Mouse (Mus musculus) forebrain, postnatal 0 days (tissue): ENCODE measurements around the gene Ankrd11. TPM values are rescaled to one million over a fixed set of nuclear protein-coding genes. Genes with fewer than 3 reads are reported as not detected.
A peak's percentile ranks its signal among the peaks of the same experiment; 100 is the strongest.

Experiments used
- ATAC-seq: fragments of 200-750 bp; cut with Nextera tagmentation; 2 replicates; pipeline ENCODE4 v1.8.0; 2017; ENCODE audit warnings: mild to moderate bottlenecking, moderate library complexity
- DNase-seq: peaks from one replicate; pipeline ENCODE4 v3.0.0-alpha.2; 2015
- H3K27ac ChIP-seq: fragments of 300-500 bp; sonication (generic); 2 replicates; pipeline ENCODE4 v1.5.1; 2014; ENCODE audit warnings: low read depth, mild to moderate bottlenecking, antibody characterized with exemption, low read length, moderate library complexity, mixed read lengths
- H3K27me3 ChIP-seq: fragments of 300-500 bp; sonication (generic); 2 replicates; pipeline ENCODE4 v1.6.1; 2014; ENCODE audit warnings: mild to moderate bottlenecking, low read length, mixed read lengths; ENCODE audit not compliant: insufficient read depth
- H3K36me3 ChIP-seq: fragments of 300-500 bp; sonication (generic); 2 replicates; pipeline ENCODE4 v1.6.1; 2014; ENCODE audit warnings: mild to moderate bottlenecking, moderate library complexity; ENCODE audit not compliant: insufficient read depth
- H3K4me1 ChIP-seq: fragments of 300-500 bp; sonication (generic); 2 replicates; pipeline ENCODE4 v1.6.1; 2014; ENCODE audit warnings: antibody characterized with exemption; ENCODE audit not compliant: insufficient read depth
- H3K4me2 ChIP-seq: fragments of 300-500 bp; sonication (generic); 2 replicates; pipeline ENCODE4 v1.6.1; 2014; ENCODE audit warnings: low read depth, mild to moderate bottlenecking, moderate library complexity
- H3K4me3 ChIP-seq: fragments of 300-500 bp; sonication (generic); 2 replicates; pipeline ENCODE4 v1.5.1; 2014; ENCODE audit warnings: low read depth, low read length, mixed read lengths
- H3K9ac ChIP-seq: fragments of 300-500 bp; sonication (generic); 2 replicates; pipeline ENCODE4 v1.6.1; 2014; ENCODE audit warnings: mild to moderate bottlenecking
- H3K9me3 ChIP-seq: fragments of 300-500 bp; sonication (generic); 2 replicates; pipeline ENCODE4 v1.6.1; 2016; ENCODE audit warnings: low read length
- CTCF ChIP-seq: sonication (generic); IDR thresholded peaks from 2 replicates; pipeline ENCODE4 v1.5.1; 2016; ENCODE audit warnings: antibody characterized with exemption, control low read depth, low read depth
- WGBS: fragments of 180-500 bp; shearing (Covaris S2); extraction: QIAGEN DNeasy Blood & Tissue Kit; methylation state at CpG from one replicate; pipeline ENCODE4 v1.1.7; 2014; 5-methylcytosine and 5-hydroxymethylcytosine counted together
- polyA plus RNA-seq: library from polyadenylated mRNA; unstranded; fragments of >200 nt; fragmentation: Nextera tagmentation; extraction: Ambion mirVana; gene quantifications from 2 replicates; pipeline ENCODE4 v1.2.1, GENCODE M21; 2015
- total RNA-seq: library from RNA; depleted of rRNA; stranded (reverse); fragments of >200 nt; gene quantifications from 2 replicates; pipeline ENCODE4 v1.2.3, GENCODE M21; 2014; rRNA removed

Ankrd11 gene
- total RNA-seq: 88.7 and 103 TPM in 2 replicates
- polyA plus RNA-seq: 69.4 and 73.5 TPM in 2 replicates

GRCm38 (mm10) chr8:123042158-123042973, at the start of gene Ankrd11:
Gene Ankrd11, minus strand, starts transcription at chr8:123042277.
- DNase-seq (peak; percentile 100), ATAC-seq (peak; percentile 97)
- peak within 1 kb of the TSS; percentile 97 for H3K27ac ChIP-seq
- H3K36me3 ChIP-seq: no peaks in the 10 kb centered on the region; the same call in 1 of the 2 replicates
- peak within 1 kb of the TSS; percentile 99 for H3K4me3 ChIP-seq
- H3K27me3 ChIP-seq: no peaks in the 10 kb centered on the region
- peak; percentile 54 for TF ChIP-seq CTCF
- whole genome bisulfite sequencing: under 1% methylated on average over 79 of the region's 91 CpGs
- peak within 1 kb of the TSS; percentile 96 for H3K9ac ChIP-seq
- H3K4me2 ChIP-seq: peak within 1 kb of the TSS; percentile 71
- peaks cover 22% of the 10 kb centered on the region for H3K4me1 ChIP-seq
- no peaks in the 10 kb centered on the region for H3K9me3 ChIP-seq

- Histone ChIP-seq H3K4me3 (no peak overlapping the region), H3K27me3 (no peaks in the 10 kb centered on the region), H3K4me2 (no peak overlapping the region), H3K4me1 (no peaks in the 10 kb centered on the region), H3K9ac (no peak overlapping the region), H3K36me3 (peaks cover 96% of the 10 kb centered on the region), H3K27ac (no peak overlapping the region), H3K9me3 (no peaks in the 10 kb centered on the region)
- TF ChIP-seq CTCF: no peak
- WGBS: 93% methylated on average over 9 of the region's 9 CpGs
- no peak for ATAC-seq
- DNase-seq: no peak
These were observed 45.2 kb upstream of the Ankrd11 start for GRCm38 (mm10) chr8:123087289-123087688.

GRCm38 (mm10) chr8:123083610-123084009, 41.5 kb upstream of the Ankrd11 start:
- Histone ChIP-seq H3K4me1 (no peaks in the 10 kb centered on the region), H3K27me3 (no peaks in the 10 kb centered on the region), H3K9ac (no peak overlapping the region), H3K9me3 (no peaks in the 10 kb centered on the region), H3K4me3 (no peak overlapping the region), H3K27ac (no peak overlapping the region), H3K4me2 (no peak overlapping the region), H3K36me3 (peaks cover 94% of the 10 kb centered on the region)
- ATAC-seq: peak; percentile 76
- DNase-seq: no peak
- 80% methylated on average over 12 of the region's 12 CpGs for WGBS
- TF ChIP-seq CTCF: no peak

- DNase-seq: no peak
- TF ChIP-seq CTCF: no peak
These were observed 40.9 kb upstream of the Ankrd11 start for GRCm38 (mm10) chr8:123082993-123083392.

GRCm38 (mm10) chr8:123077213-123077612, 35.1 kb upstream of the Ankrd11 start:
- DNase-seq (no peak), ATAC-seq (no peak)
- 94% methylated on average over 6 of the region's 6 CpGs for WGBS
- H3K9me3 ChIP-seq: no peaks in the 10 kb centered on the region
- H3K9ac ChIP-seq: no peak overlapping the region
- no peaks in the 10 kb centered on the region for H3K4me1 ChIP-seq
- H3K27ac ChIP-seq: no peak overlapping the region
- no peaks in the 10 kb centered on the region for H3K27me3 ChIP-seq
- no peak overlapping the region for H3K4me3 ChIP-seq
- H3K4me2 ChIP-seq: no peak overlapping the region
- H3K36me3 ChIP-seq: peaks cover 77% of the 10 kb centered on the region
- no peak for TF ChIP-seq CTCF

More at GRCm38 (mm10) chr8:123082993-123083392, 40.9 kb upstream of the Ankrd11 start:
- Histone ChIP-seq H3K27ac (no peak overlapping the region), H3K36me3 (peaks cover 92% of the 10 kb centered on the region), H3K4me1 (no peaks in the 10 kb centered on the region), H3K27me3 (no peaks in the 10 kb centered on the region), H3K4me3 (no peak overlapping the region), H3K9ac (no peak overlapping the region), H3K9me3 (no peaks in the 10 kb centered on the region), H3K4me2 (no peak overlapping the region)
- no peak for ATAC-seq
- 84% methylated on average over 6 of the region's 6 CpGs for WGBS

- WGBS: 64% methylated on average over 4 of the region's 4 CpGs
- Histone ChIP-seq H3K4me3 (no peak overlapping the region), H3K4me2 (no peak overlapping the region), H3K9me3 (no peaks in the 10 kb centered on the region), H3K4me1 (peaks cover 8% of the 10 kb centered on the region; the same call in 1 of the 2 replicates), H3K36me3 (peaks cover 33% of the 10 kb centered on the region), H3K9ac (no peak overlapping the region), H3K27me3 (no peaks in the 10 kb centered on the region), H3K27ac (no peak overlapping the region)
- DNase-seq (no peak), ATAC-seq (no peak)
- TF ChIP-seq CTCF: no peak
These were observed 29.1 kb upstream of the Ankrd11 start for GRCm38 (mm10) chr8:123071176-123071575.

GRCm38 (mm10) chr8:123066101-123066683, 24.1 kb upstream of the Ankrd11 start:
- TF ChIP-seq CTCF: peak; percentile 45
- no peaks in the 10 kb centered on the region for H3K27me3 ChIP-seq
- DNase-seq (no peak), ATAC-seq (no peak)
- peak overlapping the region; percentile 93 for H3K9ac ChIP-seq
- peak overlapping the region; percentile 92 for H3K4me3 ChIP-seq
- WGBS: 33% methylated on average over 7 of the region's 7 CpGs
- H3K4me1 ChIP-seq: peaks cover 15% of the 10 kb centered on the region
- peak overlapping the region; percentile 82 for H3K4me2 ChIP-seq
- H3K9me3 ChIP-seq: no peaks in the 10 kb centered on the region
- peak overlapping the region; percentile 95 for H3K27ac ChIP-seq
- H3K36me3 ChIP-seq: peaks cover 3% of the 10 kb centered on the region; the same call in 1 of the 2 replicates
